Mouse (Mus musculus): ENCODE measurements around the gene Spdef.

DNA sequence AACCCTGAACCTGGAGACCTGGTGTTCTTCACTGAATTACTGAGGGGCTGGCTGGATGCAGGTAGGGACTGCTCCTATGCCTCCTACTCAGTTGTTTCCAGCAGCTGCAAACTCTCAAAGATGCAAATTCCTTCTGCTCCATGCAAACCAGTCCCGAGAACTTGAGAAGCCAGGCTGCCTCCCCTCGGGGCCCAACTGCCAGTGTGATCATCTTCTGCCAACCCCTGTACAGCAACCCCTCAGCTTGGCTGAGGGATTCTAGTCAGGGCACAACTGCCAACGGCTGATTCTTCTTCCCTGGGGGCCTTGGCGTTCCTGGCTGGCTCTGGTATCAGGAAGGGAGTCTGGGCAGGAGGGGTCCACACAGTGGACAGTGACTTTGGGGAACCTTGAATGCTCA is 17.7 kb upstream of the Spdef start:
- TF ChIP-seq CTCF (IDR thresholded peaks at IDR 0.05; ENCODE audit: control insufficient read depth, insufficient read depth, insufficient replicate concordance, low read depth, low read length) (no peak), POLR2A (IDR thresholded peaks at IDR 0.05; ENCODE audit: control insufficient read depth, low read depth, low read length) (no peak)
